Comparison of ENCODE assay signal across 8 mouse cellular contexts in genomic region chr13:46670514-46670913, GRCm38 (mm10). TPM values are rescaled to one million over a fixed set of nuclear protein-coding genes. Genes with fewer than 3 reads are reported as not detected.
A peak's percentile ranks its signal among the peaks of the same experiment; 100 is the strongest.
DNase-seq lines count a peak whose midpoint lies in the region; ATAC-seq and TF ChIP-seq lines count a peak whose summit lies in the region.

No protein-coding gene starts in this region.

- H3K4me2 ChIP-seq in kidney, embryonic 16.5 days (replicated peaks; ENCODE audit: low read depth, low read length) = peak overlapping the region; percentile 84
- H3K4me2 ChIP-seq in hindbrain, postnatal 0 days (ENCODE audit: low read depth, low read length) = peak overlapping the region; percentile 72
- H3K4me2 ChIP-seq in midbrain, embryonic 16.5 days (ENCODE audit: low read length) = peak overlapping the region; percentile 72

- 67% methylated on average over 9 of the region's 9 CpGs for whole genome bisulfite sequencing in kidney, embryonic 16.5 days
- WGBS in hindbrain, postnatal 0 days = 58% methylated on average over 9 of the region's 9 CpGs
- 58% methylated on average over 9 of the region's 9 CpGs for WGBS in midbrain, embryonic 16.5 days

- no peaks in the 10 kb centered on the region for H3K9me3 ChIP-seq in kidney, embryonic 16.5 days (ENCODE audit: low read length)
- no peaks in the 10 kb centered on the region for H3K9me3 ChIP-seq in hindbrain, postnatal 0 days (ENCODE audit: low read length)
- no peaks in the 10 kb centered on the region for H3K9me3 ChIP-seq in midbrain, embryonic 16.5 days (replicated peaks; ENCODE audit: control insufficient read depth, low read length, poor library complexity, severe bottlenecking)

- peaks cover 8% of the 10 kb centered on the region for H3K4me1 ChIP-seq in kidney, embryonic 16.5 days (ENCODE audit: insufficient read depth, low read length)
- peaks cover 3% of the 10 kb centered on the region; the same call in 1 of the 2 replicates for H3K4me1 ChIP-seq in brown adipose tissue, adult 24 weeks (ENCODE audit: control insufficient read depth, insufficient read depth, insufficient read length, low read length)
- H3K4me1 ChIP-seq in hindbrain, postnatal 0 days (ENCODE audit: insufficient read depth, low read length) = peaks cover 8% of the 10 kb centered on the region; the same call in 1 of the 2 replicates
- H3K4me1 ChIP-seq in midbrain, embryonic 16.5 days (ENCODE audit: control insufficient read depth, insufficient read depth, low read length) = peaks cover 17% of the 10 kb centered on the region

- peak overlapping the region; percentile 91 for H3K9ac ChIP-seq in kidney, embryonic 16.5 days (replicated peaks; ENCODE audit: low read length)
- peak overlapping the region; percentile 82; the same call in 1 of the 2 replicates for H3K9ac ChIP-seq in hindbrain, postnatal 0 days (replicated peaks; ENCODE audit: low read length)
- H3K9ac ChIP-seq in midbrain, embryonic 16.5 days (ENCODE audit: low read depth, low read length) = peak overlapping the region; percentile 96

- no peak for TF ChIP-seq CTCF in hindbrain, postnatal 0 days (IDR thresholded peaks at IDR 0.05; ENCODE audit: low read depth)

- H3K36me3 ChIP-seq in kidney, embryonic 16.5 days (ENCODE audit: insufficient read depth, low read length) = peaks cover 16% of the 10 kb centered on the region
- peaks cover 11% of the 10 kb centered on the region; the same call in 1 of the 2 replicates for H3K36me3 ChIP-seq in hindbrain, postnatal 0 days (ENCODE audit: insufficient read depth, low read length)
- H3K36me3 ChIP-seq in midbrain, embryonic 16.5 days (ENCODE audit: control insufficient read depth, insufficient read depth, low read length) = peaks cover 9% of the 10 kb centered on the region

- no peaks in the 10 kb centered on the region for H3K27me3 ChIP-seq in kidney, embryonic 16.5 days (ENCODE audit: insufficient read depth, low read length)
- H3K27me3 ChIP-seq in hindbrain, postnatal 0 days (ENCODE audit: insufficient read depth, low read length) = no peaks in the 10 kb centered on the region
- no peaks in the 10 kb centered on the region for H3K27me3 ChIP-seq in midbrain, embryonic 16.5 days (ENCODE audit: control insufficient read depth, insufficient read depth, low read depth, low read length)

- H3K4me3 ChIP-seq in kidney, embryonic 16.5 days (ENCODE audit: low read length) = peak overlapping the region; percentile 89
- H3K4me3 ChIP-seq in brown adipose tissue, adult 24 weeks (ENCODE audit: insufficient read depth, low read depth, low read length) = peak overlapping the region; percentile 49
- peak overlapping the region; percentile 63 for H3K4me3 ChIP-seq in hindbrain, postnatal 0 days (ENCODE audit: low read length)
- peak overlapping the region; percentile 94 for H3K4me3 ChIP-seq in midbrain, embryonic 16.5 days (ENCODE audit: low read depth, low read length)

- no peak for ATAC-seq in kidney, embryonic 16.5 days (ENCODE audit: low FRiP score, low TSS enrichment)
- no peak for ATAC-seq in hindbrain, postnatal 0 days
- ATAC-seq in midbrain, embryonic 16.5 days = no peak

- no peak overlapping the region for H3K27ac ChIP-seq in kidney, embryonic 16.5 days (ENCODE audit: low read length)
- peak overlapping the region; percentile 16; the same call in 1 of the 2 replicates for H3K27ac ChIP-seq in brown adipose tissue, adult 24 weeks (replicated peaks; ENCODE audit: low read depth, low read length)
- no peak overlapping the region for H3K27ac ChIP-seq in hindbrain, postnatal 0 days
- H3K27ac ChIP-seq in midbrain, embryonic 16.5 days (ENCODE audit: low read length) = no peak overlapping the region

- no peak for DNase-seq in kidney, postnatal 14 days
- no peak for DNase-seq in hindbrain, postnatal 0 days (ENCODE audit: low spot score)
- no peak for DNase-seq in layer of hippocampus, adult 9-11 months
- no peak for DNase-seq in kidney, adult 18-20 months
- no peak for DNase-seq in adrenal gland, adult 8-10 months

RNA-seq across cellular contexts. Expression of gene Fam8a1, which starts 1.2 kb away (rescaled TPM):
- 7.1 and 8.1 TPM in 2 replicates for polyA plus RNA-seq in kidney, embryonic 16.5 days (2015; fragmentation: Nextera tagmentation; extraction: Ambion mirVana)
- polyA plus RNA-seq in brown adipose tissue, adult 24 weeks (2012; ENCODE audit: insufficient read depth, insufficient read length, missing spikeins) = 30.1 and 31.7 TPM in 2 replicates
- total RNA-seq in hindbrain, postnatal 0 days (2014; rRNA removed) = 32.7 and 33.2 TPM in 2 replicates
- 12.0 and 14.5 TPM in 2 replicates for polyA plus RNA-seq in hindbrain, postnatal 0 days (2015; fragmentation: Nextera tagmentation; extraction: Ambion mirVana)
- 19.6 and 22.3 TPM in 2 replicates for polyA plus RNA-seq in midbrain, embryonic 16.5 days (2015; fragmentation: Nextera tagmentation; extraction: Ambion mirVana)
- 10 to 100 TPM; 47.2 to 57.8 (median 53.3) TPM for total RNA-seq in adrenal gland, adult 8-10 months (2022)

RNA-seq across cellular contexts. Expression of gene Nup153, which starts 57.2 kb away (rescaled TPM):
- 23.0 and 23.3 TPM in 2 replicates for polyA plus RNA-seq in kidney, embryonic 16.5 days (2015; fragmentation: Nextera tagmentation; extraction: Ambion mirVana)
- 15.1 and 20.4 TPM in 2 replicates for polyA plus RNA-seq in brown adipose tissue, adult 24 weeks (2012; ENCODE audit: insufficient read depth, insufficient read length, missing spikeins)
- total RNA-seq in hindbrain, postnatal 0 days (2014; rRNA removed) = 88.6 and 103 TPM in 2 replicates
- polyA plus RNA-seq in hindbrain, postnatal 0 days (2015; fragmentation: Nextera tagmentation; extraction: Ambion mirVana) = 10.3 and 10.6 TPM in 2 replicates
- polyA plus RNA-seq in midbrain, embryonic 16.5 days (2015; fragmentation: Nextera tagmentation; extraction: Ambion mirVana) = 19.1 and 19.8 TPM in 2 replicates
- total RNA-seq in adrenal gland, adult 8-10 months (2022) = 10 to 100 TPM; 45.2 to 67.6 (median 53.9) TPM
